Mouse (Mus musculus): ENCODE measurements around the gene 2310002L09Rik. TPM values are rescaled to one million over a fixed set of nuclear protein-coding genes. Genes with fewer than 3 reads are reported as not detected.

2310002L09Rik gene
- polyA plus RNA-seq (2012; rRNA removed), result 0.25 TPM in 1 of 2 replicates, not detected in the other

DNA sequence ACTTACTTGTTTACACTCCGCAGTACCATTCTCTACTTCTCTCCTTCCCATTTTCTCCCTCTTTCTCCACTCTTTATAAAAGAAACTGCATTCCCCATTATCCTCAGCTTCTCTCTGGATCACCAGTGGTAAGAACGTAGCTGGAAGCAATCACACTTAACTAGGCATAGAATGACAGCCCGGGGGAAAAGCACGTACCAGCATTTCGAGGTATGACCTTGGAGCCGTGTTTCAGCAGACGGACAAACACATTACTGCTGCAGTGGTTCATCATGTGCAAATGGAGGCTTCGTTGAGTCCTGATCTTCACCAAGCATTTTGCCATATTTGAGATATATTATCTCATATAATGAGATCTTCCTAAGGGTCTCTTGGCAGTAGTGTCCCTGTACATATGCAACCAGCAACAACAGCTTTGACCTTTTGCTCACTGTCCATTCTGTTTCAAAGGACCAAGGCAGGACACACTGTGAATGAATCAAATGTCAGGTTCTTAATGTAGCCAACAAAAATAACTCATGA is at the start of gene 2310002L09Rik:
Gene 2310002L09Rik (minus strand): TSS at position 472 of the 522 bp plus-strand sequence.

GRCm38 (mm10) chr4:73920660-73921059 is 30.0 kb downstream of the 2310002L09Rik start, which contains the start of gene Gm11756:
Gene Gm11756, minus strand, starts transcription at chr4:73920760.

GRCm38 (mm10) chr4:73905853-73906252 is 44.8 kb downstream of the 2310002L09Rik start, which contains the start of gene Gm13871:
Gene Gm13871, minus strand, starts transcription at chr4:73905953.

DNA sequence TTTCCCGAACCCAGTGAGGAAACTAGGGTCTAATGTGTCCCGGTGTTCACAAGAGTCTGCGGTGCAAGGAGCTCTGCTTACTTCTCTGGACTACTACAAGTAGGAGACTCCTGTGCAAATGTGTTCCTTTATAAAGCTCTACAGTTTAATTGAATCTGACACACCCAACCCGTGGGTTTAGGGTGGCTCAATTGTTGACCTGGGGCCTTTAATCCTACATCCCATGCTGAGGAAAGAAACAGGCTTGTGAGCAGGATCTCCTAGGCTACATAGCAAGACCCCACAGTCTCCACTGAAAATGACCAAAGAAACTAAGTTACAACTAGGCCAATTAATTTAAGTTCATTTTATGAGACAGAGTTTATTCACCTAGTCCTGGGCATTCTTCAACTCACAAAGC is 59.6 kb downstream of the 2310002L09Rik start, which contains the start of gene Gm11757:
Gene Gm11757 (minus strand): TSS at position 101 of the 400 bp plus-strand sequence.

Other genes with a start within 250 kb of the 2310002L09Rik start
- 7.2 and 8.2 TPM in 2 replicates for gene Rasef, start 159.9 kb downstream of the 2310002L09Rik start, polyA plus RNA-seq (2012; rRNA removed)
- not detected in 2 replicates for gene Gm11758, start 74.6 kb downstream of the 2310002L09Rik start, polyA plus RNA-seq (2012; rRNA removed)
- gene Gm11757, start 59.7 kb downstream of the 2310002L09Rik start, polyA plus RNA-seq (2012; rRNA removed), result not detected in 2 replicates
- gene Gm13871, start 44.9 kb downstream of the 2310002L09Rik start, polyA plus RNA-seq (2012; rRNA removed), result not detected in 2 replicates
- gene Gm11756, start 30.1 kb downstream of the 2310002L09Rik start, polyA plus RNA-seq (2012; rRNA removed), result not detected in 2 replicates
- 0.04 and 0.08 TPM in 2 replicates for gene Frmd3, start 62.6 kb upstream of the 2310002L09Rik start, polyA plus RNA-seq (2012; rRNA removed)

Measured in stomach, adult 2 months (tissue).